Mouse (Mus musculus) kidney, adult 2 months (tissue): Measurements from ENCODE around the gene Mpzl3.

Experiments
- CTCF ChIP-seq: fragments of 200-500 bp; conservative IDR thresholded peaks from 2 replicates; pipeline ENCODE4 v1.5.1; 2011; ENCODE audit warnings: low read depth, mild to moderate bottlenecking, control low read depth, low read length, moderate library complexity, mixed read lengths; ENCODE audit not compliant: insufficient read depth, insufficient read length
- POLR2A ChIP-seq: fragments of 200-500 bp; IDR thresholded peaks from one replicate; pipeline ENCODE4 v1.6.1; 2011; ENCODE audit warnings: low read depth, low read length, control low read depth

DNA sequence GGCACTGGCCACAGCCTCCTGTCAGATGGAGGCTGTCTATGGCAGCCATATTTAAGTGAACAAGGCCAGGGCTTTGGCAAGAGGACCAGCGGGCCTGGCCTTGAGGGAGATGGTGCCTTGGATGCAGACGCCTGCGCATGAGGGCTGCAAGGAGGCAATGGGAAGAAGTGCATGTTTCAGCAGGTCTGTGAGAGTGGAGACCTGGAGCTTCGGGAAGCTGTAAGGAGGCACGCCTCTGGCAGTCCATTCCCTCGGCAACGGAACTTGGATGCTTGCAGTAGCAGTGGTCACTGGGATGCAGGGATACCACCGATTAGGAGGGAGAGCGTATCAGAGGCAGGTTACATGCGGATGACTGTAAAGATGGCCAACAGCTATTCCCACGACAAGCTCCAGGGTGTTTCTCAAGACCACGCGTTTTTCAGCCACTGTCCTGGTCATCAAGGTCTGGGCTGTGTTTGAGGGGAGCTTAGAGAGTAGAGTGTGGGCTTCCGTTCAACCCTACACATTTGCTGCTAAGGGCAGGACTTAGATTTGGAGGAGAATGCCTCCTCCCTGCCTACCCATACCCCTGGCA lies 65.1 kb downstream of the Mpzl3 start:
- no peak for TF ChIP-seq CTCF
- TF ChIP-seq POLR2A, result no peak
